Mouse (Mus musculus) brain, embryonic 18.5 days (tissue): Measurements from ENCODE around the gene Ddx5.
"Not testable (repeated sequence)": the region's sequence is repeated elsewhere in the genome, so short reads cannot be mapped to it uniquely, and the experiment has no call there.

Source experiments
- DNase-seq: peaks from one replicate; pipeline ENCODE4 v3.0.0-alpha.2; 2012; ENCODE audit warnings: low read depth, low spot score

Ddx5 gene

GRCm38 (mm10) chr11:106789649-106790048, 664 bp upstream of the Ddx5 start:
- DNase-seq = no peak

GRCm38 (mm10) chr11:106788026-106788774, 785 bp downstream of the Ddx5 start:
- peak; percentile 91 for DNase-seq

DNA sequence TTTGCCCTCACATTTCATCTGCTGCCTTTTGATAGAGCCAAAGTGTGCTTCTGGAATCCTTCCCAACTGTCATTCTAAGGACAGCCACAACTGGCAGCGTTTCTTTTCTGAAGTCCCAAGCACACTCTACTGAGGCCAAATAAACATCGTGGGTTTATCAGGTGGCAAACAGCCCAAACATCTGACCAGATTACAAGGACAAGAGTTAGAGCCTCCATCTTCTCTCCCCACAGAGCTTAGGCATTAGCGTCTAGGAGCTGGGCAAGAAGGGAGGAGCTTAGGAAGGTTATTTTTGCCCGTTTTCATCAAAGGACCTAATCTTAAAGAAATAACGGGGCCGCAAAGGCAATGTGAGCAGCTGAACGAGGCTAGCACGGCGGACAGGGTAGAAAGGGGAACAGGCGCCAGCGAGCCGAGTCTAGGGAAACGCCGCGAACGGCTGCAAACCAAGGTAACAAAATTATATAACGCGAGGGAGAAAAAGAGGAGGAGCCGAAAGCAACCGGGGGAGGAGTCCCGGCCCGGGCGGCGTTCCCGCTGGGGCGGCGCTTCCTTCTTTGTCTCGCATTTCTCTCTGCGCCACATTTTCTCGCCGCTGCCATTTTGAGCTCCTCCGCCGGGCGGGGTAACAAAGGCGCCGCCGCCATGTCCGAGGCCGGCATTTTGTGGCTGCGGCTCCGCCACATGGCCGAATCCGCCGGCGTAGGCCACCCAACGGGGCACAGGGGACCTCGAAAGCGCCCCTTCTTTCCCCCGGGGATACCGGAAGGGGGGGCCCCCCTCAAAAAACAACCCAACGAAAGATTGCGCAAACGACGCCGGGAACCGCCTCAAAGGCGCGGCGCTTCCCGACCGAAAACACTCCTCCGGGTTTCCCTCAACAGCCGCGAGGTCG, 1.6 kb downstream of the Ddx5 start:
- DNase-seq = peak; percentile 72

DNA sequence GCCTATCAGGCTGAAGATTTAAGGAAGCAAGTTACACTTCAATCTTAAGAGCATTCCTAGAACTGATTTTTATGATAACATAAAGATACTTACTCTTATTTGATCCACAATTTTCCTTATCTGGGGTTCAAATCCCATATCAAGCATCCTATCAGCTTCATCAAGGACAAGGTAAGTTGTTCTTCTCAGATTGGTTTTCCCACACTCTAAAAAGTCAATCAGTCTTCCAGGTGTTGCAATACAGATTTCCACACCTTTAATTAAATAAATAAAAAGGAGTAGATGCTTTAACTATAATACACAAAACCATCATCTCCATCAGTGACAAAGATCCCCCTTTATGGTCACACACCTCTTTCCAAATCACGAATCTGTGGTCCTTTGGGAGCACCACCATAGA, 3.9 kb downstream of the Ddx5 start:
- no peak for DNase-seq

DNA sequence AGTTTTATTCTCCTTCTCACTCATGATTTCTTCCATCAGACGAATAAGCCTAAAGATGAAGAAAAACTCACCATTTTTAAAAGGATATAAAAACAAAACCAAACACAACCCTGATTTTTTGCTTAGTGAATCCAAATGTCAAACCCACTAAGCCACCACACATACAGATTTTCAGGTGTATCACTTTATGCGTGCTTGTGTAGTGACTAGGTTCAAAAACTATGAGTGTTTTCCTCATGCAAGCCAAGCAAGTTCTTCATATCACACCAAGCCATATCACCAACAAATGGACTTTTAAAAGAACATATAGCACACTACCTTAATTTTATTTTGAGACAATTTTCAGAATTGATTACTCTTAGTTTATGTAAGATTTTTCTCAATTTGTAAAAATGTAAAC, 4.5 kb downstream of the Ddx5 start:
- no peak for DNase-seq

DNA sequence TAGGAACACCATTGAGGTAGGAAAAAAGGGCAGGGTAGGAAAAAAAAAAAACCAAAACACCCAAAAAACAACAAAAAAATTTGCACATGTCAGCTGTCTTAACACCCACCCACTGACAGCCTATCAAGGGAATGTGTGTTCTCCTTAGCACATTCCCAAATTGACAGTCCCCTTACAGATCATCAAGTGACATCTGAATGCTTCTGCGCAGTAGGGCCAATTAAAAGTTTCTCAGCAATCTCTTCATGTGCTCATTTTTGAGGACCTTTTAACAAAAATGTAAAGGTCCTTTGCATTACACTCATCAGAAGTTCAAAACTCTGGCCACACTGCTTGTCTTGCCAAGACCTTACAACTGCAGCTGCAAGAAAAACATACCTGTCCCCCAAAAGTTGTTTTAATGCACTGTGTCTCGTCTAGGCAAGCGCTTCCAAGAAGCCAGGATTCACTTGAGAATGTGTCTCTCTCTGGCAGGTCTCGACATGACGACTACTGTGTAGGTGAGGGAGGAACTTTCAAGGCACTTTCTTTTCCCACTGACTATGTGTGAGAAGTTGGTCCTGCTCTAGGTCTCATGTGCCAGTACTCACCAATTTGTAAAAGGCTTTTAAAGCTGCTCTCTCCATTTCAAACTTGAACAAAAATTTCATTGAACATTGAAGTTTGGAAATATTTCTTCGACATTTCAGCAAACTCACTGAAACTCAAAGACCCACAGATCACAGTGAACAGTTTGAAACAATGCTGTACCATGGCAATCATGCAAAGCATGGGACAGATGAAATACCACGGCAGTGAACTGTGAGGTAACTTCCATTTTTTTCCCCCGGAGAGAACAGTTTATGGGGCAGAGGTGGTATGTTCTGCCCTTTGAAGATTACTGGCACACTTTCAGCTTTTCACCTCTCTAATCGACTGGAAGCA, 5.9 kb downstream of the Ddx5 start:
- no peak for DNase-seq

DNA sequence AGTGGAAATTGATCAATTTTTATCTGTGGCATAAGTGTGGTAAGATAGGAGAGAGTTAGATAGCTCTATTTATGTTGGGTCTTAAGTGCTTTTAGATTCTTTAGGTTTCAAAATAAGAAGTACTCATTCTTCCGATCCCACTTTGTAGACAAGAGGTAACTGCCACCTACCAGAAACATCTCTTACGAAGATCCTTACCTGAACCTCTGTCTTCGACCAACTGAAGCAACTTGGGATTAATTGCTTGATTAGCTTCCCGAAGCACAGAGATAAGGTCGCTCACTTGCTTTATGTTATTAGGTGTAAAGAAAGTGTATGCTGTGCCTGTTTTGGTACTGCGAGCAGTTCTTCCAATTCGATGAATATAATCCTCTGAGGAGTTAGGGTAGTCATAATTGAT, 6.7 kb downstream of the Ddx5 start:
- DNase-seq = not testable (repeated sequence)

GRCm38 (mm10) chr11:106780590-106781220, 8.3 kb downstream of the Ddx5 start:
- DNase-seq = no peak

GRCm38 (mm10) chr11:106780089-106780425, 8.9 kb downstream of the Ddx5 start:
- no peak for DNase-seq

GRCm38 (mm10) chr11:106779388-106780088, 9.4 kb downstream of the Ddx5 start, which contains the start of gene Polg2:
TSS of gene Polg2 (minus strand) at chr11:106779537.
- peak; percentile 82 for DNase-seq

GRCm38 (mm10) chr11:106778589-106779387, 10.2 kb downstream of the Ddx5 start:
- no peak for DNase-seq

DNA sequence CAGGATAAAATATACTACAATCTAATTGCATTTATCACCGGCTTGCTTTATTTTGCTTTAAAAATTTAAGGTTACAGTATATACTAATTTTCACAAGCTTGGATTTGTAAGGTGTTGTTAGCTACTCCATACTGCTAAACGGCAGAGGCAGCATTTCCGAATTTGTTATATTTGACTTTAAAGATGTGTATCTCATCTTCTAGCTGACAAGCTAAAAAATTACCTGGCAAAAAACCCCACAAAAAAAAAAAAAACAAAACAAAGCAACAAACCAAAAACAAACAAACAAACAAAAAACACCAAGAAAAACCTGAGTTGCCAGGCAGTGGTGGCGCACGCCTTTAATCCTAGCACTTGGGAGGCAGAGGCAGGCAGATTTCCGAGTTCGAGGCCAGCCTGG, 10.9 kb downstream of the Ddx5 start:
- no peak for DNase-seq

DNA sequence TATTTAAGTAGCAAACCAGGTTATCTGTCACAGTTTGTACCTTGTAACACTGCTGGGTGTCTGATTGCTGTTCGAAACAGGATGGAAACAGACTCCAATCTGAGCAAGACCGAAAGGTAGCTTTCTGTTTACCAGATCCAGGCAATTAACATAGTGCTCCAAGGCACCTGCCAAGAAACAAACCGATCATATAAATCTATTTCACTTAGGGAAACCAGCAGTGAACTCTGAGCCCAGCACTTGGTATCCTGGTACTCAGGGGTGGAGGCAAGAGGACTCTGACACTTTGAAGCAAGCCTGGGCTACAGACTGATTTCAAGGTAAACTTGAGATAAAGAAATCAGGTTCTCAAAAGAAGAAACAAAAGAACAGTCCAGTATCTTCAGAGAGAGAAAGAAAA, 11.6 kb downstream of the Ddx5 start:
- DNase-seq = no peak

GRCm38 (mm10) chr11:106776960-106777359, 12.0 kb downstream of the Ddx5 start:
- DNase-seq = no peak

DNA sequence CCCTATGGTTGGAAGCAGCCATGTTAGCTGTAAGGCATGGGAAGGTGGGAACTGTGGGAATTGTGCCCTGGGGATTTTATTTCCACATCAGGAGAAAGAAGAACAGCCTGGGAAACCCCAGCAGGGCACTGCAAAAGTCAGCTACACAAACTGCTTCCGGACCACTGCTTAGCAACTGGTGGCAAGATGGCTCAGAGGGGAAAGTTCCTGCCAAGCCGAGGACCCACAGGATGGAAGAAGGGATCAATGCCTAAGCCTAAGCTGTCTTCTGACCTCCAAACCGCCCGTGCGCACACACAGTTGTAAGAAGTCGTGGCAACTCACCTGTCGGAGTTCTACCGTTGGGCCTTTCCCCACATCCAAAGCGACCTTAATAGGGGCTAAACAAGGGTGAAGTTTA, 15.9 kb downstream of the Ddx5 start:
- DNase-seq = no peak

- DNase-seq = no peak
These were observed 18.6 kb downstream of the Ddx5 start for GRCm38 (mm10) chr11:106770195-106770974.

- no peak for DNase-seq
These were observed 21.5 kb downstream of the Ddx5 start for GRCm38 (mm10) chr11:106767516-106767915.

DNA sequence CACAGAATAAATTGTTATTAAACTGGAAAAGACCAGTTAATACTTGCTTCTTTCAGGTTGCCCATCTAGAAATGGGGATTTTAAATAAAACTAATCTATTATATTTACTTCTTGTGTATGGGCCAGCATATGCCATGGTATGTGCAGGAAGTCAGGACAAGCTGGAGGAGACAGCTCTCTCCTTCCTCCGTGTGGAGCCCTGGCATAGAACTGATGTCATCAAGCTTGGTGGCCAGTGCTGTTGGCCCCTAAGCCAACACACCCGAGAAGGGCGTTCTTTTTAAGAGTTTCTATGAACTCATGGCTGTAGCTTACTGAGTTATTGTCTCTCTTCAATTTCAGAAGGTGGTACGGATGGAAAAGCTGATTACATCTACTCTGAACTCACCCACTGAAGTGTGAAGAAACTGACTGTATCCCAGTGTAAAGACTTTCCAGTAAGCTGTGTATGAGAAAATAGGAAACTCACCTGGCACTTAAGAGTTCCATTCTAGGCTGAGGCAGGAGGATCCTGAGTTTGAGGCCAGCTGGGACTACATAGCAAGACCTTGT, 22.3 kb downstream of the Ddx5 start:
- no peak for DNase-seq

DNA sequence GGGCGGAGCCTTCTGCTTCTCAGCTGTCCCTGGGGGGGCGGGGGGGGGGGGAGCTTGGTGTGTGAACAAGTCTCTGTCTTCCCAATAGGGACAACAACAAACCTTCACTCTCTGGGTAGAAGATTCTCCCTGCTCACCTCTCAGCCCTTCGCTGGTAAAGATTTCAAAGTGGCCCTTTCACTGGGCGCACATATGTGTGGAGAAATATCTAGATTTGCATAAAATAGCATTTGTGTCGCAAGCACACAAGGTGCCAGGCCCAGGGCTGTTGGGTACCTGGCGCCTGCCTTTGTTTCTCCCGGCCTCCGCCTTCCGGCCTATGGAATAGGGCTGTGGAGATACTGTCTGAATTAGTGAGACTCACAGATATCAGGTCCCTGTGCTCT, 26.2 kb downstream of the Ddx5 start:
- DNase-seq = no peak
